Mouse (Mus musculus) forebrain, embryonic 14.5 days (tissue): ENCODE measurements at regions not wholly inside any gene's neighbourhood (a gene's known extent, or its start where the extent isn't known, plus 50 kb on each side); places are given as distances from the start of the nearest gene placed in this dataset.
"Not testable (repeated sequence)": the region's sequence is repeated elsewhere in the genome, so short reads cannot be mapped to it uniquely, and the experiment has no call there.

Source experiments
- ATAC-seq: fragments of 200-750 bp; cut with Nextera tagmentation; 2 replicates; pipeline ENCODE4 v1.8.0; 2017; ENCODE audit warnings: mild to moderate bottlenecking, moderate library complexity
- DNase-seq: peaks from one replicate; pipeline ENCODE4 v3.0.0-alpha.2; 2015; ENCODE audit warnings: low spot score
- H3K27ac ChIP-seq: fragments of 300-500 bp; sonication (generic); 2 replicates; pipeline ENCODE4 v1.5.1; 2014; ENCODE audit warnings: low read depth, mild to moderate bottlenecking, control low read depth, low read length, moderate library complexity
- H3K27me3 ChIP-seq: fragments of 300-500 bp; sonication (generic); replicated peaks from 2 replicates; pipeline ENCODE4 v1.6.1; 2014; ENCODE audit warnings: low read length, control low read depth, mixed read lengths; ENCODE audit not compliant: control insufficient read depth, insufficient read depth
- H3K36me3 ChIP-seq: fragments of 300-500 bp; sonication (generic); 2 replicates; pipeline ENCODE4 v1.6.1; 2014; ENCODE audit warnings: low read length, control low read depth; ENCODE audit not compliant: control insufficient read depth, insufficient read depth
- H3K4me1 ChIP-seq: fragments of 300-500 bp; sonication (generic); 2 replicates; pipeline ENCODE4 v1.6.1; 2014; ENCODE audit warnings: antibody characterized with exemption, low read length, control low read depth; ENCODE audit not compliant: control insufficient read depth, insufficient read depth
- H3K4me2 ChIP-seq: fragments of 300-500 bp; sonication (generic); 2 replicates; pipeline ENCODE4 v1.6.1; 2014; ENCODE audit warnings: mild to moderate bottlenecking, control low read depth, low read length
- H3K4me3 ChIP-seq: fragments of 300-500 bp; sonication (generic); 2 replicates; pipeline ENCODE4 v1.5.1; 2014; ENCODE audit warnings: low read depth, low read length, control low read depth
- H3K9ac ChIP-seq: fragments of 300-500 bp; sonication (generic); 2 replicates; pipeline ENCODE4 v1.6.1; 2014; ENCODE audit warnings: mild to moderate bottlenecking, low read length, control low read depth, moderate library complexity
- H3K9me3 ChIP-seq: fragments of 300-500 bp; sonication (generic); replicated peaks from 2 replicates; pipeline ENCODE4 v1.6.1; 2016; ENCODE audit warnings: low read length, control low read depth, mixed read lengths; ENCODE audit not compliant: control insufficient read depth
- WGBS: fragments of 180-500 bp; shearing (Covaris S2); extraction: QIAGEN DNeasy Blood & Tissue Kit; methylation state at CpG from one replicate; pipeline ENCODE4 v1.1.7; 2014; 5-methylcytosine and 5-hydroxymethylcytosine counted together

- Histone ChIP-seq H3K4me1 (peaks cover 27% of the 10 kb centered on the region), H3K27me3 (no peaks in the 10 kb centered on the region), H3K27ac (peak overlapping the region; percentile 28; the same call in 1 of the 2 replicates), H3K4me3 (peak overlapping the region; percentile 24), H3K4me2 (peak overlapping the region; percentile 51), H3K36me3 (0 out of 2 replicates have a peak, but pooled peaks cover 6% of the 10 kb centered on the region), H3K9me3 (no peaks in the 10 kb centered on the region), H3K9ac (peak overlapping the region; percentile 50; the same call in 1 of the 2 replicates)
- DNase-seq (peak; percentile 81), ATAC-seq (peak; percentile 76)
- WGBS, result 7% methylated on average over 23 of the region's 23 CpGs
Measured at GRCm38 (mm10) chr11:113165069-113165795, 383.2 kb downstream of the Sox9 start.

DNA sequence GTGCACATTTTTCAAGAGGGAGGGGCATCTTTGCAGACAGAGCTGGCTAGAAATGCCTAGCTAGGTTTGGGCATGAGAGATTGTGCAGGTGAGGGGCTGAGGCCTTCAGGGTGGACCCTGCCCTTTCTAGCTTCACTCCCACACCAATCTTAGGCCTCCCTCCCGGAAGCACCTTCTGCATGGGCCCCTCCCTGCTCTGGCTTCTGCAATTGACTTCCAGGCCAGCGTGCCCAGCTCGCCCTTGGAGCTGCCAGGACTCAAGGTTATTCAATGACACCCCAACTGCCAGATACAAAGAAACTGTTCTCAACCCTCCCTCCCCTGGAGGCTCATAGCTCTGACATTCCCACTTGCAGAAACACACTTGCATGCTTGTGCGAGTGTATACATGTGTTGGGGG is 384.5 kb downstream of the Sox9 start:
- DNase-seq, result no peak
- 0 out of 2 replicates have a peak, but pooled peaks cover 2% of the 10 kb centered on the region for H3K36me3 ChIP-seq
- ATAC-seq, result no peak
- H3K9ac ChIP-seq, result peak overlapping the region; percentile 13; the same call in 1 of the 2 replicates
- H3K27ac ChIP-seq, result no peak overlapping the region
- H3K4me2 ChIP-seq, result no peak overlapping the region
- WGBS, result 62% methylated on average over 4 of the region's 4 CpGs
- H3K27me3 ChIP-seq, result no peaks in the 10 kb centered on the region
- no peak overlapping the region for H3K4me3 ChIP-seq
- no peaks in the 10 kb centered on the region for H3K9me3 ChIP-seq
- peaks cover 31% of the 10 kb centered on the region for H3K4me1 ChIP-seq

GRCm38 (mm10) chr11:113172497-113173140 is 390.6 kb downstream of the Sox9 start:
- peak; percentile 76 for ATAC-seq

DNA sequence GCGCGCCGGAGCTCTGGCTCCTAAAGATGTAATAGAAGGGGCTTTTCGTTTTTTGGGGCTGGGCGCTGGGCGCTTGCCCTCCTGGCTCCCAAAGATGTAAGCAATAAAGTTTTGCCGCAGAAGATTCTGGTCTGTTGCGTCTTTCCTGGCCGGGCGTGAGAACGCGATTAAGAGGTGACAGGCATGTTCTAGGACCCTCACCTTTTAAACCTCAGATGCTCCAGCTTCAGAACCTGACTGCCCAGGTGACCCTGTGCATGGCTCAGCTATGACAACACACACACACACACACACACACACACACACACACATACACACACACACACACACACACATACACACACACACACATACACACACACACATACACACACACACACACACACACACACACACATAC is 391.3 kb downstream of the Sox9 start:
- peaks cover 28% of the 10 kb centered on the region for H3K4me1 ChIP-seq
- not testable (repeated sequence) for H3K9ac ChIP-seq, H3K27ac ChIP-seq, H3K9me3 ChIP-seq, ATAC-seq, H3K36me3 ChIP-seq, DNase-seq, H3K27me3 ChIP-seq
- H3K4me3 ChIP-seq, result peak overlapping the region; percentile 16; the same call in 1 of the 2 replicates
- WGBS, result 28% methylated on average over 12 of the region's 12 CpGs
- peak overlapping the region; percentile 39; the same call in 1 of the 2 replicates for H3K4me2 ChIP-seq

More at GRCm38 (mm10) chr11:113172497-113173140, 390.6 kb downstream of the Sox9 start:
- peak; percentile 92 for DNase-seq
- Histone ChIP-seq H3K36me3 (no peaks in the 10 kb centered on the region), H3K27me3 (no peaks in the 10 kb centered on the region), H3K4me2 (peak overlapping the region; percentile 67), H3K9ac (peak overlapping the region; percentile 58; the same call in 1 of the 2 replicates), H3K4me3 (peak overlapping the region; percentile 40), H3K27ac (peak overlapping the region; percentile 76), H3K4me1 (peaks cover 21% of the 10 kb centered on the region), H3K9me3 (no peaks in the 10 kb centered on the region)
- 28% methylated on average over 15 of the region's 16 CpGs for WGBS

- H3K27me3 ChIP-seq, result no peaks in the 10 kb centered on the region
- no peak overlapping the region for H3K4me3 ChIP-seq
- peak overlapping the region; percentile 74 for H3K27ac ChIP-seq
- no peak overlapping the region for H3K9ac ChIP-seq
- no peak overlapping the region for H3K4me2 ChIP-seq
- 33% methylated on average over 5 of the region's 5 CpGs for WGBS
- H3K9me3 ChIP-seq, result no peaks in the 10 kb centered on the region
- ATAC-seq (no peak), DNase-seq (peak; percentile 70)
- no peaks in the 10 kb centered on the region for H3K36me3 ChIP-seq
- peaks cover 35% of the 10 kb centered on the region for H3K4me1 ChIP-seq
Measured at GRCm38 (mm10) chr11:113174011-113174507, 392.0 kb downstream of the Sox9 start.

- no peak overlapping the region for H3K9ac ChIP-seq
- no peak overlapping the region for H3K4me3 ChIP-seq
- H3K4me1 ChIP-seq, result peaks cover 40% of the 10 kb centered on the region
- no peak overlapping the region for H3K27ac ChIP-seq
- no peak overlapping the region for H3K4me2 ChIP-seq
- ATAC-seq (no peak), DNase-seq (no peak)
- H3K36me3 ChIP-seq, result no peaks in the 10 kb centered on the region
- 30% methylated on average over 6 of the region's 6 CpGs for WGBS
- no peaks in the 10 kb centered on the region for H3K9me3 ChIP-seq
- no peaks in the 10 kb centered on the region for H3K27me3 ChIP-seq
Measured at GRCm38 (mm10) chr11:113175323-113175722, 393.3 kb downstream of the Sox9 start.

- Histone ChIP-seq H3K4me1 (peaks cover 41% of the 10 kb centered on the region), H3K27ac (peak overlapping the region; percentile 44; the same call in 1 of the 2 replicates), H3K27me3 (no peaks in the 10 kb centered on the region), H3K9me3 (no peaks in the 10 kb centered on the region), H3K4me3 (no peak overlapping the region), H3K9ac (no peak overlapping the region), H3K4me2 (no peak overlapping the region), H3K36me3 (no peaks in the 10 kb centered on the region)
- ATAC-seq, result no peak
- DNase-seq, result peak; percentile 70
- 25% methylated on average over 7 of the region's 7 CpGs for WGBS
Measured at GRCm38 (mm10) chr11:113176183-113176582, 394.2 kb downstream of the Sox9 start.

- Histone ChIP-seq H3K9ac (no peak overlapping the region), H3K4me3 (no peak overlapping the region), H3K36me3 (no peaks in the 10 kb centered on the region), H3K4me1 (peaks cover 52% of the 10 kb centered on the region), H3K4me2 (no peak overlapping the region), H3K27me3 (no peaks in the 10 kb centered on the region), H3K27ac (peak overlapping the region; percentile 23; the same call in 1 of the 2 replicates), H3K9me3 (no peaks in the 10 kb centered on the region)
- DNase-seq (no peak), ATAC-seq (no peak)
- 59% methylated on average over 7 of the region's 7 CpGs for WGBS
Measured at GRCm38 (mm10) chr11:113178375-113178774, 396.4 kb downstream of the Sox9 start.
